Mouse (Mus musculus): ENCODE measurements around the gene Rpl24.

DNA sequence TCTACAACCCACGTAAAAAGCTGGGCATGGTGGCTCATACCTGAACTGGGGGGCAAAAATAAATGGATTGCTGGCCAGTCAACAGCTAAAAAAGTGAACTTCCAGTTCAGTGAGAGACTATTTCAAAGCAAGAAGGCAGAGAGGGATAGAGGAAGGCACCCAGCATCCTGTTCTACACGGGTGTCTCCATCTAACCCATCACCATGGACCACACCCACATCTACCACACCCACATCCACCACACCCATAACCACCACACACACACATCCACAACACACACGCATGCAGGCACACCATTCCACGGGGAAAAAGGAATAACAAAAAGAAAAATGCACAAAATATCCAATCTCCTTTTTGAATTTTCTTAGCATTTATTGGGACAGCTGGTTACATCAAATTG lies 42.1 kb upstream of the Rpl24 start:
- TF ChIP-seq CTCF (IDR thresholded peaks at IDR 0.05; ENCODE audit: insufficient read depth, low read depth, low read length) (no peak), POLR2A (IDR thresholded peaks at IDR 0.05; ENCODE audit: insufficient read depth, low read depth, low read length) (no peak)
